Mouse (Mus musculus) kidney, adult 8-10 months (tissue): ENCODE measurements at regions not wholly inside any gene's neighbourhood (a gene's known extent, or its start where the extent isn't known, plus 50 kb on each side); places are given as distances from the start of the nearest gene placed in this dataset.

ENCODE experiments used
- DNase-seq, 2 experiments: peaks; one replicate each; pipeline ENCODE4 v3.0.0; 2022

DNA sequence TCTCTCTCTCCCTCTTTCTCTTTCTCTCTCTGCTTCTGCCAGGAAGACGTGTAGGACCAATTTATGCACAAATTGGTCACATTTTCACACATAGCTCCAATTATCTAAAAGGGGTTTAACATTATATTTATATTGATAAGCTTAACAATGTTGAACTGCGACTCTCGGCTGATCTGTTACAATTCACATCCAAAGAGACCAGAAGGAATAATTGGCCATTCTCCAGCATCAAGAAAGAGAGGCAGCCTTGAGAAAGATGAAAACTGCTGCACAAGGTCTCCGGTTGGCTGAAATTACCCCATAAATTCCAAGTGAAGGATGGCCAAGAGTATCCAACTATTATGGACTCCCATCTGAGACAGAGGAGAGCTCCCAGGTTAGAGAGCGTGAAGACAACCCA lies 398.4 kb downstream of the Tshz3 start:
- no peak for DNase-seq

GRCm38 (mm10) chr7:37098950-37099349 lies 401.0 kb downstream of the Tshz3 start:
- DNase-seq, result no peak

DNA sequence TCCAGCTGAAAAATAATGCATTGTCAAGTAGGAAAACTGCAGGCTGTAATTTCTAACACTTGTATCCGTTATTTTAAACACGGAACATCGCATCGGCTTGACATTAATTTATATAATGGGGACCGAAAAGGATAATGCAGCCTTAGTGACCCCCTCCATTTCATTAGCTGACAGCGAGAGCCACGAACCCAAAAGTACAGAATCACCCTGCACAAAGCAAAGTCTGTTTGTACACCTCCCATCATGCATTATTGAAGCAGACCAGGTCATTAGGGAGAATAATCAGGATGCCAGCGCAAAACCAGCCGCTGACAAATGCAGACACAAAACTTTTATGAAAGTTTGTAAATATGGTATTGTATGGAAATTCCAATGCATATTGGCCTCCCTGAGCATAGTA lies 406.8 kb downstream of the Tshz3 start:
- no peak for DNase-seq

- DNase-seq, result no peak
Measured at GRCm38 (mm10) chr7:37111071-37111470, 413.2 kb downstream of the Tshz3 start.

GRCm38 (mm10) chr7:37120776-37121175 lies 422.9 kb downstream of the Tshz3 start:
- DNase-seq, result no peak

- peak in 1 of 2 experiments; percentile 3 for DNase-seq
Measured at GRCm38 (mm10) chr7:37140191-37140590, 442.3 kb downstream of the Tshz3 start.

DNA sequence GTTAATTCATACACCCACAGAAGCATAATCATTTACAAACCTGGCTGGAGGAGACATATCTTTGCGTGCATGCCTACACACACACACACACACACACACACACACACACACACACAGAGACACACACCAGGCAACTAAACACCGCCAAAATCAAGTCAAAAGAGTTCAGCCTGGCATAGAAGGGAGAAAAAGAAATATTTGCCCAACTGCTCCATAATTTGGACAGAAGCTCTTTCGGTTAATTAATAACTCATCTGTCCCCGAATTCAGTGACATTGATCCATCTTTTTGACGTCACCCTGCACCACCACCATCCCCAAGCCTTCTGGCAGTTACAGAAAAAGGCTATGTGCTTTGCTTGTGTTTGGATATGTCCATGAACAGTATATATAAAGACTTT lies 444.9 kb downstream of the Tshz3 start:
- no peak for DNase-seq

DNA sequence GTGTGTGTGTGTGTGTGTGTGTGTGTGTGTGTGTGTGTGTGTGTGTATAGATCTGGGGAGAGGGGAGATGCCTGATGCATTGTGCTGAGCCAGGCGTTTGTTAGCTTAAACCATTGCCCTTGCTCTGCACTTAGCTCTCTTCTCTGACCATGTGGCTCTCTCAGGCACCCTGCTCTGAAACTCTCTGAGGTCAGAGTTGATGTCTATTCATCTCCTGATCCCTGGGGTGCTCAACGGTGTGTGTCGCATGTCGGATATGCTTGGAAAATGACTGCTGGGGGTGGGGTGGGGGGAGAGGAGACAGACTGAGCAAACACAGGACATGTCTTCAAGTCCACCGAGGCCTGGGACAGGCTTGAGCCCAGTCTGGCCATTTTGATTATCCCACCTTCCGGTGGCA lies 446.4 kb downstream of the Tshz3 start:
- no peak for DNase-seq

- no peak for DNase-seq
Measured at GRCm38 (mm10) chr7:37149711-37150110, 451.8 kb downstream of the Tshz3 start.

DNA sequence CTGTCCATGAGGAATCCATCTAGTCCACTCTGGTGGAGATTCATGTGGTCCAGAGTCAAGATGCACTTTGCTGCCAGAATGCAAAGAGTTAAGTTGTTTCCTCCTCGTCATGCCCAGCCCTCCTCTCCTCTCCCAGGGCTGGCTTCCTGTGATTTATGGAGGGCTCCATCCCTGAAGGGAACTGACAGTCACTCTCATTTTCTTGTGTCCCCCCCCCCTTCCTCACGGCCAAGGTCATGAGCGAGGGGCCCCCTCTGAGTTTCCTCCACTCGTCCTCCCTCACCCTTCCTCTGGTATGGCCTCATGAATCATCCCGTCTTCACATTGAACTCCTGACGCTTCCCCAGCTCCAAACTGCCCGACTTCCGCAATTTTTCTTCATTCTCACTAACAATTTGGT lies 461.9 kb downstream of the Tshz3 start:
- DNase-seq, result no peak

DNA sequence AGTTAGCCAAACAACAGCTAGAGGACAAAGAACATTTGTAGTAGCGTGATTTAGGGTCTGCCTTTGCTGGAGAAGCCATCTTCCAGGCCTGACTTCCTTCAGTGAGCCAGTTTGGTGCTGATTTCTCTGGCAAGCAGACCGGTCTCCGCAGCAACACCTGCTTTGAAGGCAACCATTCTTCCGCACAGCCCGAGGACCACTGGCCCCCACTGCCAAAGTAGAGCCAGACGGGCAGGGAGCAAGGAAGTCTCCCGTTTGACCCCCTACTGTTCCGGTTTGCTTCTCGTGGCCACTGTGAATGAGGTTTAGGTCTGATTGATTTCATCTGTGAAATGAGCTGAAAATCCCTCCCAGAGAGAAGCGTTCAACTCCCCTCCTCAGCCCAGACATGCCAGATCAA lies 471.0 kb downstream of the Tshz3 start:
- no peak for DNase-seq

DNA sequence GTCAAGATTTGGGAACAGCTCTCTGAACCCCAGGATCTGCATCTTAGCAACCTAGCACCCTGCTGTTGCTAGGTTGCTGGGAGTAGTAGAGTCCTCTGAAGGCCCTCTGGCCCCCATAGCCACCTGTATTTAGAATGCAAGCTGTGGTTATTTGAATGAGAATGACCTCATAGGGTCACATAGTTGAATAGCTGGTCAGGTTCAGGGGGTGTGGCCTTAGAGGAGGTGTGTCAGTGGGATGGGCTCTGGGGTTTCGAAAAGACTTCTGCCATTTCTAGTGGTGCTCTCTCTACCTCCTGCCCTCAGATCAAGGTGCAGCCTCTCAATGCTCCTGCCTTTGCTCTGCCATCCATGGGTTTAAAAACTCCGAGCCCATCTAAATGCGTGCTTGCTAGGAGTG lies 477.8 kb downstream of the Tshz3 start:
- no peak for DNase-seq

GRCm38 (mm10) chr7:37178256-37178655 lies 480.3 kb downstream of the Tshz3 start:
- DNase-seq, result no peak

GRCm38 (mm10) chr7:37179907-37180306 lies 482.0 kb downstream of the Tshz3 start:
- DNase-seq, result no peak

GRCm38 (mm10) chr7:37180416-37180815 lies 482.5 kb downstream of the Tshz3 start:
- no peak for DNase-seq

- DNase-seq, result no peak
Measured at GRCm38 (mm10) chr7:37181109-37181508, 483.2 kb downstream of the Tshz3 start.

- DNase-seq, result no peak
Measured at GRCm38 (mm10) chr7:37192536-37192935, 494.6 kb downstream of the Tshz3 start.

GRCm38 (mm10) chr7:37204800-37205199 lies 506.9 kb downstream of the Tshz3 start:
- peak; percentile 55 to 60 for DNase-seq

GRCm38 (mm10) chr7:37208305-37208704 lies 510.4 kb downstream of the Tshz3 start:
- no peak for DNase-seq

- DNase-seq, result no peak
Measured at GRCm38 (mm10) chr7:37213751-37214181, 515.8 kb downstream of the Tshz3 start.

DNA sequence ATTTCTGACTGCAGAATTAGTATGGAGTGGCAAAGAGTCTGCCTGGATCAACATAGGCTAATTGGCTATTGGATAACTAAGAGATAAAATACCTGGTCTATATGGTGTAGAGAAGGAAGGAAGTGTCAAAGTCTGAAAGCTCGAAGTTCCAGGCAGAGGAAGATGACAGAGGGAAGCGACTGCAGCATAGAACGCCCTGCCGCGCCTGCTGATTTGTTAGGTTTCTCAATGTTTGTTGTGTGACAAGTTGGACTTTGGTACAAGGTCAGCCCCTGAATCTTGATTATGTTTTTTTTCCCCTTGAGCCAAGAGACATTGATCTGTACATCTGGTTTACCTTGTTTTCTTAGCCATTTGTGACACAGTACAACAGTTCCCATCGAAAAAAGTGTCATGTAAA lies 517.6 kb downstream of the Tshz3 start:
- no peak for DNase-seq

- DNase-seq, result no peak
Measured at GRCm38 (mm10) chr7:37220476-37220875, 522.6 kb downstream of the Tshz3 start.

DNA sequence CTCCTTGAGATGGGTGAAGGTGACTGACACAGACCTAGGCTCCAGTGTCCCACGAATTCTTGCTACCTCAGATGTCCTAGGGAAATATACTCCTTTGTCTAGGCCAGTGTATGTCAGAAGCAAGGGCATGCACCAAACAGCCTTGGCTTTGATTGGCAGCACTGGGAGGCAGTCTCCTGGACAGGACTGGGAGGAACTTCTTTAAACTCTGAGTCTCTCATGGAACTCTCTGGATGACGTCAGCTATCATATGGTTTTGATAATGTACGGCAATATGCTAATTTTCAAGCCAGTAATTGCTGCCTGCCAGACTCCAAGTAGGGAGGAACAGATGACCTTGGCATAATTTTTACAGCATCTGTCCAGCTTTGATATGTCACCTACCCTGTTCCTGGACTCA lies 528.5 kb downstream of the Tshz3 start:
- no peak for DNase-seq

DNA sequence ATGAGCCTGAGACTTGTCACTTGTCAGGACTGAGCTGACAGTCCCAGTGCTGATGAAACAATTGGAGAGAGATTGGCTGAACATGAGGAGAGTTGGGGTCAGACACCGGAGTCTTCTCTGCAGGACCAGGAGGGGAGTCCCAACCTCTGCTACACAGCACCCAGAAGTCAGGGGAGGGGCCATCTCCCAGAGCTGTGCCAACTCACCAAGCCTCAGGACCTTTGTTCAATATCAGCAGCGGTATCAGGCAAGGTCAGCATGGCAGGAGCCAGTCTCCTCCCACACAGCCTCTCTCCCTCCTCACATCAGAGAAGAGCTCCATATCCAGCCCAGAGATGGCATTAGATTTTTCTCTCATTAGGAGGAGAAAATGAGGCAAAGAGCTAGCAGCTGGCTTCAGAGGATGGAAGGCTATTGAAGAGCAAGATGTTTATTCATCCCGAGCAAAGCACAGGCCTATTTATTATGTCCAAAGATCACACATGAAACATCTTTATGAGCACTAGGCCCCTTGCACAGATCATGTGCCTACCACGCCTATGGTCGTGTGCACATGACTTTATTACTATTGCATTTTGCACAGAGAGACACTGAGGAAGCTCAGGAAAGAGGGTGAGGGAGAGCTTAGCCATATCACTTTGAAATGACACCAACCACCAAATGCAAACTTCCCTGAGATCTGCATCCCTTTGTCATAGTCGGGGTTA lies 532.9 kb downstream of the Tshz3 start:
- DNase-seq, result no peak

DNA sequence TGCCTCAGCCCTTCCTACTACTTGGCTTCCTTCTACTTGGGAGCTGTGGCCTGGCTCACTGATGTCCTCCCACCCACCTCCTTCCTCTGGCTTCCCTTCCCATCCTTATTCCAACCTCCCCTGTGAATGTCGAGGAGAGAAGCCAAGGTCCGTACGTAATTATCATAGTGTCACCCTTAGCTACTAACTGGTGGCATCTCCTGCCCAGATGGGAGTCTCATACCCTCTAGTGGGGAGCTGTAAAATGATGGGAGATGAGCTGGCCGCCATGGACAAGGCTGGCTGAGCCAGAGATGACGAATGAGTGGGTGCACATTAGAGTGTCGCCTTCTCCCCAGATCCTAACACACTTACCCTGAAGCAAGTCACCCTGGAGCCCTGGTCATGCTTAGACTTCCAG lies 532.6 kb downstream of the Zfp536 start:
- no peak for DNase-seq
